Mouse (Mus musculus) adrenal gland, adult 2 months (tissue): ENCODE data around the gene Duxbl3. TPM values are rescaled to one million over a fixed set of nuclear protein-coding genes. Genes with fewer than 3 reads are reported as not detected.
"Not testable (repeated sequence)": the region's sequence is repeated elsewhere in the genome, so short reads cannot be mapped to it uniquely, and the experiment has no call there.

Source experiments
- DNase-seq: peaks from one replicate; pipeline ENCODE4 v3.0.0; 2021
- long read RNA-seq: library from polyadenylated mRNA; stranded (forward); transcript quantifications from one replicate; pipeline ENCODE4 v2.0.0, GENCODE M21; 2021
- polyA plus RNA-seq: library from polyadenylated mRNA; depleted of rRNA; stranded (reverse); fragments of >200 nt; gene quantifications from 2 replicates; pipeline ENCODE4 v1.2.3, GENCODE M21; 2012; rRNA removed
- total RNA-seq, 2 experiments: library from RNA; stranded (reverse); gene quantifications; 2 replicates each; pipeline ENCODE4 v1.2.3; 2021

Duxbl3 gene
- under 1 TPM; 0.38 to 0.46 TPM for total RNA-seq
- not detected in 2 replicates for polyA plus RNA-seq
- long read RNA-seq, partial matches to known transcripts: 0 of 1 reads
- long read RNA-seq, other reads (novel, unspliced or antisense): 1 of 1 reads

- DNase-seq: not testable (repeated sequence)
Measured at GRCm38 (mm10) chr14:26257756-26258617, at the start of gene Duxbl3. Duxbl3 (plus strand) TSS chr14:26257962.

GRCm38 (mm10) chr14:26216233-26217000 lies 41.3 kb upstream of the Duxbl3 start:
- DNase-seq: not testable (repeated sequence)

DNA sequence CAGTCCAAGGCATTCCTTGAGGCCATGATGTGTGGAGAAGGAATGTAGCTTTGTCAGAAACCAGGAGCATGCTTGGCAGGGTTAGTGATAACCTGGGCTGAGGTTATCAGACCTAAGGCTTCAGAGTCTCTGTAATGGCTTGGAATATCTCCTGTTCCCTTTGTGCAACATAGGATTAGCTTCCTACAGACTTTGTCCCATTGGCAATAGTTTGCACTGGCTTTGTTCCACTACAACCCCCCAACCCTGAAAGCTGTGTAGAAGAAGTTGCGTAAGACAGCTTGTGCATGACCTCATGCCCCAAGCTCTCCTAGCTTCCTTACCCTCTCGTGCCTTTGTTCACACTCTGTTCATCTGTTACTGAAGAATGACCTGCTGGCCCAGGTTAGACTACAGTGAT lies 20.6 kb upstream of the Duxbl3 start:
- not testable (repeated sequence) for DNase-seq

GRCm38 (mm10) chr14:26258729-26259128 lies 967 bp downstream of the Duxbl3 start:
- not testable (repeated sequence) for DNase-seq

DNA sequence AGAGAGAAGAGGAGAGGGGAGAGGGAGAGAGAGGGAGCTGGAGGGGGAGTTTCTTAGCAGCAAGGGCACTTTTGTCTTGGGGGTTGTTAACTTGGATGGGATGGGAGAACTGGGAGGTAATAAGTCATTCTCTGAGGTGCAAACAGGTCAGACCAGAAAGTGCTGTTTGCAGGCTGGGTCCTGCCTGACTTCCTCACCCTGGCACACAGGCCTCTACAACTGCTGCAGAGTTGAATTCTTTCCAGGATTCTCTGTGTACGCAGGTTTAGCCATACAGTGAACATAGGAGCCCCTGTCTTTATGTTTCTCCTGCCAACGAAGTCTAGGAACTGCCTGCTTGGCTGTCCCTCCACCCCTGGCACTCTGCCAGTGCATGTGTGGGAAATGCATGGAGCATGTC lies 29.0 kb downstream of the Duxbl3 start:
- not testable (repeated sequence) for DNase-seq

GRCm38 (mm10) chr14:26293859-26294258 lies 36.1 kb downstream of the Duxbl3 start:
- DNase-seq: no peak

DNA sequence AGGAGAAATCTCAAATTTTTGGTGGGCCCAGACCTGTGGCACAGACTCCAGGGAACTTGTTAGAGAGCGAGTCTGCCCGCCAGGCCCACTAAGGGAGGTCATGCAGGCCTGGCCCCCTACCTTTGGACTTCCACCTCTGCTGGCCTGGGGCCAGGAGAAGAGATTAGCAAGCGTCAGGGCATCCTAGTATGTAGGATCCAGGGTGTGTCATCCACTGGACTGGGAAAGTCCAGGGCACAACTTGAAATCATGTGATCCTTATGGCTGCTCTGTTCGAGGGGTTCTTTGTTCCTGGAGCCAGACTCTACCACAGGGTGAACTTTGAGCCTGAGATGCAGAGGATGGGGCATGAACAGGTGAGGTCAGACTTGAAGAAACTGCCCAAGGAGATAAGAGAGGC lies 39.3 kb downstream of the Duxbl3 start:
- no peak for DNase-seq

DNA sequence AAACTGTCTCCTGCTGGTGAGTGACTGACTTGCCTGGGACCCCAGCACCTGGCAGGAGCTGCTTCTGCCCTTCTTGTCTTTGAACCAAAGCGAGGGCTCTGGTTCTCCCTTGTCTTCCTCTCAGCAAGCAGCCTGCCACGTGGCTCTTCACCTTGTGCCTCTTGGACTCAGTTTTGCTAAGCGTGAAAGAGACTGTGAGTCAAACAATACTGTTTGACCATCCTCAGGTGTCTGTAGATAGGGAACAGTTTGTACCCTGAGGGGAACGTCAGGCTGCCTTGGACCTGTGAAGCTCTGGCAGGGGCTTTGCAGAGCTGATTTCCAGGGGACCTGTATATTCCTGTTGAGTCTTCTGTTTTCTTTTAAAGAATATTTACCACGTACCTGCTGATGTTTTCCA lies 39.7 kb downstream of the Duxbl3 start:
- no peak for DNase-seq

GRCm38 (mm10) chr14:26303111-26303510 lies 45.3 kb downstream of the Duxbl3 start:
- DNase-seq: peak; percentile 46

- peak; percentile 34 for DNase-seq
Measured at GRCm38 (mm10) chr14:26306032-26306431, 48.3 kb downstream of the Duxbl3 start.

- no peak for DNase-seq
Measured at GRCm38 (mm10) chr14:26308813-26309212, 51.1 kb downstream of the Duxbl3 start.

- DNase-seq: no peak
Measured at GRCm38 (mm10) chr14:26309511-26309910, 51.7 kb downstream of the Duxbl3 start.

GRCm38 (mm10) chr14:26316246-26316730 lies 58.5 kb downstream of the Duxbl3 start:
- no peak for DNase-seq

Other genes with a start within 250 kb of the Duxbl3 start
- 10 to 100 TPM; 10.2 to 28.6 TPM for gene Gm9780, start 215.3 kb upstream of the Duxbl3 start, total RNA-seq
- gene Gm9780, start 215.3 kb upstream of the Duxbl3 start, polyA plus RNA-seq: 211 and 268 TPM in 2 replicates
- gene Tmem254c, start 190.6 kb upstream of the Duxbl3 start, total RNA-seq: 10 to 100 TPM in 1 of 2 experiments, 1 to 10 TPM in 1; 1.5 to 13.8 TPM
- 11.8 and 16.0 TPM in 2 replicates for gene Tmem254c, start 190.6 kb upstream of the Duxbl3 start, polyA plus RNA-seq
- not detected for gene Cphx2, start 176.4 kb upstream of the Duxbl3 start, total RNA-seq
- gene Cphx2, start 176.4 kb upstream of the Duxbl3 start, polyA plus RNA-seq: not detected in 2 replicates
- gene Cphx3, start 175.7 kb upstream of the Duxbl3 start, total RNA-seq: not detected
- not detected in 2 replicates for gene Cphx3, start 175.7 kb upstream of the Duxbl3 start, polyA plus RNA-seq
- not detected for gene Duxbl2, start 139.6 kb upstream of the Duxbl3 start, total RNA-seq
- gene Duxbl2, start 139.6 kb upstream of the Duxbl3 start, polyA plus RNA-seq: 0.09 TPM in 1 of 2 replicates, not detected in the other
- gene Plac9b, start 75.5 kb upstream of the Duxbl3 start, total RNA-seq: 10 to 100 TPM; 28.8 to 76.6 TPM
- gene Plac9b, start 75.5 kb upstream of the Duxbl3 start, polyA plus RNA-seq: 24.0 and 31.6 TPM in 2 replicates
- 10 to 100 TPM in 1 of 2 experiments, 1 to 10 TPM in 1; 8.5 to 22.8 TPM for gene Tmem254b, start 50.9 kb upstream of the Duxbl3 start, total RNA-seq
- gene Tmem254b, start 50.9 kb upstream of the Duxbl3 start, polyA plus RNA-seq: 14.3 and 22.1 TPM in 2 replicates